Mouse (Mus musculus) myocyte (in vitro differentiated cells): ENCODE data around the gene Ptprt. TPM values are rescaled to one million over a fixed set of nuclear protein-coding genes. Genes with fewer than 3 reads are reported as not detected.

Experiments used
- H3K27me3 ChIP-seq: one replicate; pipeline ENCODE4 v1.6.1; 2011; ENCODE audit not compliant: control insufficient read depth, insufficient read depth, insufficient read length
- H3K36me3 ChIP-seq: one replicate; pipeline ENCODE4 v1.6.1; 2011; ENCODE audit not compliant: control insufficient read depth, insufficient read depth
- H3K4me2 ChIP-seq: one replicate; pipeline ENCODE4 v1.6.1; 2011; ENCODE audit warnings: low read depth, control low read depth
- H3K4me3 ChIP-seq: one replicate; pipeline ENCODE4 v1.5.1; 2011; ENCODE audit warnings: mild to moderate bottlenecking, control low read depth, moderate library complexity
- H3K79me2 ChIP-seq: one replicate; pipeline ENCODE4 v1.6.1; 2011; ENCODE audit not compliant: control insufficient read depth, insufficient read depth
- H3ac ChIP-seq: one replicate; pipeline ENCODE4 v1.6.1; 2011; ENCODE audit not compliant: control insufficient read depth, insufficient read length
- CEBPB ChIP-seq: IDR thresholded peaks from 2 replicates; pipeline ENCODE4 v1.6.1; 2011; ENCODE audit warnings: mild to moderate bottlenecking, moderate library complexity; ENCODE audit not compliant: poor library complexity, insufficient read depth, severe bottlenecking
- E2F4 ChIP-seq: IDR thresholded peaks from one replicate; pipeline ENCODE4 v1.6.1; 2011; ENCODE audit warnings: mild to moderate bottlenecking, control low read depth, moderate library complexity; ENCODE audit not compliant: insufficient read depth
- MAX ChIP-seq: IDR thresholded peaks from one replicate; pipeline ENCODE4 v1.6.1; 2011; ENCODE audit warnings: low read depth, mild to moderate bottlenecking, control low read depth
- MYOD1 ChIP-seq, 3 experiments: IDR thresholded peaks; one replicate each; pipeline ENCODE4 v1.6.1; 2011; ENCODE audit warnings: control low read depth in 2 of 3, low read depth in 2 of 3, mild to moderate bottlenecking in 2 of 3, moderate library complexity in 1 of 3; ENCODE audit not compliant: insufficient read length in 2 of 3, control insufficient read depth in 1 of 3
- MYOG ChIP-seq, 3 experiments: IDR thresholded peaks; one replicate each; pipeline ENCODE4 v1.6.1; 2011; ENCODE audit warnings: control low read depth in 2 of 3, low read depth in 2 of 3, mild to moderate bottlenecking in 2 of 3; ENCODE audit not compliant: insufficient read length in 2 of 3, control insufficient read depth in 1 of 3, insufficient read depth in 1 of 3
- POLR2A ChIP-seq: IDR thresholded peaks from one replicate; pipeline ENCODE4 v1.6.1; 2011; ENCODE audit warnings: low read depth, mild to moderate bottlenecking, control low read depth, moderate library complexity; ENCODE audit not compliant: insufficient read length
- POLR2AphosphoS2 ChIP-seq: IDR thresholded peaks from one replicate; pipeline ENCODE4 v1.6.1; 2011; ENCODE audit warnings: low read depth, control low read depth; ENCODE audit not compliant: insufficient read length
- REST ChIP-seq: IDR thresholded peaks from one replicate; pipeline ENCODE4 v1.6.1; 2011; ENCODE audit warnings: mild to moderate bottlenecking, control low read depth, moderate library complexity; ENCODE audit not compliant: insufficient read depth, insufficient read length
- SRF ChIP-seq: IDR thresholded peaks from one replicate; pipeline ENCODE4 v1.6.1; 2011; ENCODE audit warnings: low read depth; ENCODE audit not compliant: control insufficient read depth, insufficient read length
- TCF12 ChIP-seq: IDR thresholded peaks from one replicate; pipeline ENCODE4 v1.6.1; 2011; ENCODE audit warnings: mild to moderate bottlenecking, control low read depth; ENCODE audit not compliant: poor library complexity, insufficient read depth, severe bottlenecking
- TCF3 ChIP-seq: IDR thresholded peaks from one replicate; pipeline ENCODE4 v1.6.1; 2011; ENCODE audit warnings: low read depth, control low read depth; ENCODE audit not compliant: insufficient read length
- USF1 ChIP-seq: IDR thresholded peaks from one replicate; pipeline ENCODE4 v1.6.1; 2011; ENCODE audit warnings: low read depth, mild to moderate bottlenecking, control low read depth, moderate library complexity
- polyA plus RNA-seq: library from polyadenylated mRNA; unstranded; fragments of >200 nt; fragmentation: generic; extraction: Trizol; gene quantifications from one replicate; pipeline ENCODE4 v1.2.1, GENCODE M21; 2012; ENCODE audit warnings: missing spikeins

Gene Ptprt
- polyA plus RNA-seq, 1 experiment = 0.08 TPM

- TF ChIP-seq SRF = no peak
These were observed 378.8 kb downstream of the Ptprt start for GRCm38 (mm10) chr2:162282121-162282520.

GRCm38 (mm10) chr2:162273826-162274225 lies 387.1 kb downstream of the Ptprt start:
- H3K36me3 ChIP-seq = no peaks in the 10 kb centered on the region
- H3K4me3 ChIP-seq = no peak overlapping the region
- no peaks in the 10 kb centered on the region for H3K79me2 ChIP-seq
- H3ac ChIP-seq = no peak overlapping the region
- TF ChIP-seq E2F4 (no peak), MAX (no peak), MYOG (IDR thresholded peaks at IDR 0.05; ENCODE audit: control insufficient read depth in 1 of 3, insufficient read depth in 1 of 3, insufficient read length in 2 of 3, low read depth in 2 of 3) (no peak), MYOD1 (IDR thresholded peaks at IDR 0.05; ENCODE audit: control insufficient read depth in 1 of 3, insufficient read length in 2 of 3, low read depth in 2 of 3) (no peak), TCF3 (no peak), CEBPB (no peak), USF1 (no peak), POLR2A (no peak), REST (no peak), SRF (no peak), TCF12 (no peak), POLR2AphosphoS2 (no peak)
- no peaks in the 10 kb centered on the region for H3K27me3 ChIP-seq
- H3K4me2 ChIP-seq = no peak overlapping the region

More at GRCm38 (mm10) chr2:162282121-162282520, 378.8 kb downstream of the Ptprt start:
- Histone ChIP-seq H3K4me2 (no peak overlapping the region), H3K4me3 (no peak overlapping the region), H3ac (no peak overlapping the region), H3K79me2 (no peaks in the 10 kb centered on the region), H3K36me3 (no peaks in the 10 kb centered on the region), H3K27me3 (no peaks in the 10 kb centered on the region)

- H3K36me3 ChIP-seq = no peaks in the 10 kb centered on the region
- H3K4me2 ChIP-seq = no peak overlapping the region
- H3K4me3 ChIP-seq = no peak overlapping the region
- no peaks in the 10 kb centered on the region for H3K79me2 ChIP-seq
- no peaks in the 10 kb centered on the region for H3K27me3 ChIP-seq
- no peak overlapping the region for H3ac ChIP-seq
- no peak for TF ChIP-seq MYOG (IDR thresholded peaks at IDR 0.05; ENCODE audit: control insufficient read depth in 1 of 3, insufficient read depth in 1 of 3, insufficient read length in 2 of 3, low read depth in 2 of 3)
- no peak for TF ChIP-seq CEBPB
- TF ChIP-seq POLR2A = no peak
- no peak for TF ChIP-seq MYOD1 (IDR thresholded peaks at IDR 0.05; ENCODE audit: control insufficient read depth in 1 of 3, insufficient read length in 2 of 3, low read depth in 2 of 3)
- TF ChIP-seq USF1 = no peak
- no peak for TF ChIP-seq TCF12
- TF ChIP-seq POLR2AphosphoS2 = no peak
- no peak for TF ChIP-seq SRF
- no peak for TF ChIP-seq TCF3
- no peak for TF ChIP-seq E2F4
- TF ChIP-seq REST = no peak
- TF ChIP-seq MAX = no peak
These were observed 409.7 kb downstream of the Ptprt start for GRCm38 (mm10) chr2:162251272-162251671.

GRCm38 (mm10) chr2:162248296-162248695 lies 412.7 kb downstream of the Ptprt start:
- no peaks in the 10 kb centered on the region for H3K79me2 ChIP-seq
- H3K27me3 ChIP-seq = no peaks in the 10 kb centered on the region
- no peak overlapping the region for H3ac ChIP-seq
- H3K36me3 ChIP-seq = no peaks in the 10 kb centered on the region
- no peak overlapping the region for H3K4me2 ChIP-seq
- TF ChIP-seq E2F4 (no peak), MYOD1 (IDR thresholded peaks at IDR 0.05; ENCODE audit: control insufficient read depth in 1 of 3, insufficient read length in 2 of 3, low read depth in 2 of 3) (no peak), MYOG (IDR thresholded peaks at IDR 0.05; ENCODE audit: control insufficient read depth in 1 of 3, insufficient read depth in 1 of 3, insufficient read length in 2 of 3, low read depth in 2 of 3) (no peak), REST (no peak)
- no peak overlapping the region for H3K4me3 ChIP-seq

- H3K36me3 ChIP-seq = no peaks in the 10 kb centered on the region
- TF ChIP-seq REST (no peak), MYOD1 (IDR thresholded peaks at IDR 0.05; ENCODE audit: control insufficient read depth in 1 of 3, insufficient read length in 2 of 3, low read depth in 2 of 3) (no peak)
- no peaks in the 10 kb centered on the region for H3K27me3 ChIP-seq
- no peak overlapping the region for H3K4me3 ChIP-seq
- no peak overlapping the region for H3ac ChIP-seq
- H3K4me2 ChIP-seq = no peak overlapping the region
- H3K79me2 ChIP-seq = no peaks in the 10 kb centered on the region
These were observed 438.5 kb downstream of the Ptprt start for GRCm38 (mm10) chr2:162222476-162222875.

GRCm38 (mm10) chr2:162220586-162220985 lies 440.4 kb downstream of the Ptprt start:
- Histone ChIP-seq H3ac (no peak overlapping the region), H3K4me2 (no peak overlapping the region), H3K36me3 (no peaks in the 10 kb centered on the region), H3K27me3 (no peaks in the 10 kb centered on the region), H3K4me3 (no peak overlapping the region), H3K79me2 (no peaks in the 10 kb centered on the region)
- no peak for TF ChIP-seq E2F4
